Mouse (Mus musculus) layer of hippocampus, adult 9-10 months (tissue): ENCODE results near the gene Nf2.

Experiments used
- DNase-seq: peaks from one replicate; pipeline ENCODE4 v3.0.0; 2022; ENCODE audit warnings: low spot score

Nf2 gene

GRCm38 (mm10) chr11:4793006-4793405 lies 56.3 kb downstream of the Nf2 start:
- DNase-seq, result no peak

- DNase-seq, result no peak
Measured at GRCm38 (mm10) chr11:4791549-4791948, 57.8 kb downstream of the Nf2 start.

GRCm38 (mm10) chr11:4789691-4790090 lies 59.6 kb downstream of the Nf2 start:
- no peak for DNase-seq

- no peak for DNase-seq
Measured at GRCm38 (mm10) chr11:4784629-4785142, 64.7 kb downstream of the Nf2 start.

- DNase-seq, result no peak
Measured at GRCm38 (mm10) chr11:4783116-4783515, 66.2 kb downstream of the Nf2 start.

- no peak for DNase-seq
Measured at GRCm38 (mm10) chr11:4780927-4781326, 68.4 kb downstream of the Nf2 start.

GRCm38 (mm10) chr11:4772925-4773324 lies 76.4 kb downstream of the Nf2 start:
- no peak for DNase-seq

GRCm38 (mm10) chr11:4771756-4772155 lies 77.6 kb downstream of the Nf2 start:
- DNase-seq, result no peak

GRCm38 (mm10) chr11:4769881-4770280 lies 79.5 kb downstream of the Nf2 start:
- DNase-seq, result no peak

GRCm38 (mm10) chr11:4769293-4769692 lies 80.0 kb downstream of the Nf2 start:
- DNase-seq, result no peak

GRCm38 (mm10) chr11:4768399-4768798 lies 80.9 kb downstream of the Nf2 start:
- no peak for DNase-seq

- DNase-seq, result no peak
Measured at GRCm38 (mm10) chr11:4764476-4764875, 84.9 kb downstream of the Nf2 start.

- DNase-seq, result no peak
Measured at GRCm38 (mm10) chr11:4763631-4764030, 85.7 kb downstream of the Nf2 start.

GRCm38 (mm10) chr11:4762511-4762910 lies 86.8 kb downstream of the Nf2 start:
- no peak for DNase-seq

- DNase-seq, result no peak
Measured at GRCm38 (mm10) chr11:4761991-4762390, 87.3 kb downstream of the Nf2 start.

GRCm38 (mm10) chr11:4760438-4760837 lies 88.9 kb downstream of the Nf2 start:
- no peak for DNase-seq

GRCm38 (mm10) chr11:4757789-4758158 lies 91.6 kb downstream of the Nf2 start:
- no peak for DNase-seq

GRCm38 (mm10) chr11:4756984-4757788 lies 92.2 kb downstream of the Nf2 start:
- no peak for DNase-seq

- no peak for DNase-seq
Measured at GRCm38 (mm10) chr11:4756460-4756859, 92.9 kb downstream of the Nf2 start.

- no peak for DNase-seq
Measured at GRCm38 (mm10) chr11:4754867-4755266, 94.5 kb downstream of the Nf2 start.

GRCm38 (mm10) chr11:4754036-4754435 lies 95.3 kb downstream of the Nf2 start:
- no peak for DNase-seq

GRCm38 (mm10) chr11:4752836-4753235 lies 96.5 kb downstream of the Nf2 start:
- no peak for DNase-seq

GRCm38 (mm10) chr11:4750263-4750662 lies 99.1 kb downstream of the Nf2 start:
- DNase-seq, result no peak

- no peak for DNase-seq
Measured at GRCm38 (mm10) chr11:4747285-4747684, 102.1 kb downstream of the Nf2 start.
